Mouse (Mus musculus): ENCODE data around the gene Skiv2l.

The Skiv2l gene

GRCm38 (mm10) chr17:34849722-34850516 is at the start of gene Skiv2l, which contains the start of gene Nelfe:
Skiv2l (minus strand) TSS chr17:34850210.
Nelfe (plus strand) TSS chr17:34850391.
- in situ Hi-C loops (cut with MboI; ENCODE audit: unreplicated experiment in 2 of 2): loop anchor here (10.0 to 25.0 kb wide), 2 partner anchors 135 to 237 kb away; partner anchors contain the start of genes Abhd16a (in 1 of the 2), Lsm2 (in 1 of the 2), Ly6g6d (in 1 of the 2) and Ly6g6e (in 1 of the 2)

- in situ Hi-C loops (cut with MboI; ENCODE audit: unreplicated experiment in 2 of 2): no loop called here
These were observed 49.3 kb upstream of the Skiv2l start for GRCm38 (mm10) chr17:34899053-34899889.

GRCm38 (mm10) chr17:34898706-34899052 is 48.7 kb upstream of the Skiv2l start:
- in situ Hi-C loops (cut with MboI; ENCODE audit: unreplicated experiment in 2 of 2): no loop called here

DNA sequence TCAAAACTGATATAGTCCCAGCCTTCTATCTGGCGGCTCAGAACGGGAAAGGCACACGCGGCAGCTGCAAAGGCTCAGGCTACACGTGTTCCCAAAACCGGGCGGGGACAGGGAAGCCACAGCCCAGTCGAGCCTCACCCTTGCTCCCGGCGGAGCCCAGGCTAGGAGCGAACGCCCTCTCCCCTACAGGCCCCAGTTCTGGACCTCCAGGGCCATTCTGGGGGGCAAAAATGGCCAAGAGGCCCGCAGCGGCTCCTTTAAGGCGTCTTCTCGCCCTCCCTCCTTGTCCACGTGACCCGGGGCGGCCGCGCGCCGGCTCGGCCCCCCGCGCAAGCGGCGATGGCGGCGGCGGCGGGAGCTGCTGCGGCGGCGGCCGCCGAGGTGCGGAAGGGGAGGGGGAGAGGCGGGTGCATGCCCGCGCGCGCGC is 48.2 kb upstream of the Skiv2l start, which contains the start of the genes C2 and Ehmt2:
Gene C2, minus strand, starts transcription at position 106 of the 427 bp plus-strand sequence.
Gene Ehmt2, plus strand, starts transcription at position 310 of the 427 bp plus-strand sequence.
- in situ Hi-C loops (cut with MboI; ENCODE audit: unreplicated experiment in 2 of 2): no loop called here

GRCm38 (mm10) chr17:34897373-34898159 is 47.6 kb upstream of the Skiv2l start:
- in situ Hi-C loops (cut with MboI; ENCODE audit: unreplicated experiment in 2 of 2): no loop called here

DNA sequence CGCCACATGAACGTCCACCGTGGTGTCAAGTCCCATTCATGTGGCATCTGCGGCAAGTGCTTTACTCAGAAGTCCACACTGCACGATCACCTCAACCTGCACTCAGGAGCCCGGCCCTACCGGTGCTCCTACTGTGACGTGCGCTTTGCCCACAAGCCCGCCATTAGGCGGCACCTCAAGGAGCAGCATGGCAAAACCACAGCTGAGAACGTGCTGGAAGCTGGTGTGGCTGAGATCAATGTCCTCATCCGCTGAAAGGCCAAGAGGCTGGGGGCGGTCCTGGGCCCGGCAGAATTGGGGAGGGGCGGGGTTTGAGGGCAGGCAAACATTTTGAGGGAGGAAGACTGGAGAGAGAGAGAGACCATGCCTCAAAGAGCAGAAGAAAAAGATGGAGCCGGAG is 46.4 kb upstream of the Skiv2l start:
- in situ Hi-C loops (cut with MboI; ENCODE audit: unreplicated experiment in 2 of 2): no loop called here

DNA sequence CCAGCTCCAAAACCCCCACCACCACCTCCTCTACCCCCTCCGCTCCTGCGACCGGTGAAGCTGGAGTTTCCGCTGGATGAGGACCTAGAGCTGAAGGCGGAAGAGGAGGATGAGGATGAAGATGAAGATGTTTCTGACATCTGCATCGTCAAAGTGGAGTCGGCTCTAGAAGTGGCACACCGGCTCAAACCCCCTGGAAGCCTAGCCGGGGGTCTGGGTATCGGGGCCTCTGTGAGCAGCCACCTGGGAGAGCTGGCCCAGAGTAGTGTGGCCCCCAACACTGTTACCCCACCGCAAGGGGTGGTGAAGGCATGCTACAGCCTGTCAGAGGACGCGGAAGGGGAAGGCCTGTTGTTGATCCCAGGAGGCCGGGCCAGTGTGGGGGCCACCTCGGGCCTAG is 45.7 kb upstream of the Skiv2l start:
- in situ Hi-C loops (cut with MboI; ENCODE audit: unreplicated experiment in 2 of 2): no loop called here

DNA sequence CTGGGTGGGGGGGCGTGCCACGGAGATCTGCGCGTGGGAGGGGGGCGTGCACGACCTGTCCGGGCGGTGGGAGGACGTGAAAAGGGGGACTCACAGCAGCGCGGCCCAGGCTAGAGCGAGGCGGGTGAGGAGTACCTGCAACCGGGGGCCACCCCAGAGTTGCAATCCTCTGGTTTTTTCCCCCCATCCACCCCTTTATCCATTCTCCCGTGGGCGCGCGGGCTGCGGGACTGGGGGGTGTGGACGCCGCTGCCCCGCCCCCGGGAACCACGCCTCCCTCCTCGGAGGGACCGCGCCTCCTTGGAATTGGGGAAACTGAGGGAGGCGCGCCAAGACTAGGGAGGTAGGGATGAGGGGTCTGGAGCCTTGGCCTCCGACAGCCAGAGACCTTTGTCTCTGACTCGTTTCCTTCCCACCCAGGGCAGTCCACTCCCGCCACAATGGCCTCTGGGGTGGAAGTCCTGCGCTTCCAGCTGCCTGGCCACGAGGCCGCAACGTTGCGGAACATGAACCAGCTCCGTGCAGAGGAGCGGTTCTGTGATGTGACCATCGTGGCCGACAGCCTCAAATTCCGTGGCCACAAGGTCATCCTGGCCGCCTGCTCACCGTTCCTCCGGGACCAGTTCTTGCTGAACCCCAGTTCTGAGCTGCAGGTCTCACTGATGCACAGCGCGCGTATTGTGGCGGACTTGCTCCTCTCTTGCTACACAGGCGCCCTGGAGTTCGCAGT is 45.0 kb upstream of the Skiv2l start:
- in situ Hi-C loops (cut with MboI; ENCODE audit: unreplicated experiment in 2 of 2): no loop called here

DNA sequence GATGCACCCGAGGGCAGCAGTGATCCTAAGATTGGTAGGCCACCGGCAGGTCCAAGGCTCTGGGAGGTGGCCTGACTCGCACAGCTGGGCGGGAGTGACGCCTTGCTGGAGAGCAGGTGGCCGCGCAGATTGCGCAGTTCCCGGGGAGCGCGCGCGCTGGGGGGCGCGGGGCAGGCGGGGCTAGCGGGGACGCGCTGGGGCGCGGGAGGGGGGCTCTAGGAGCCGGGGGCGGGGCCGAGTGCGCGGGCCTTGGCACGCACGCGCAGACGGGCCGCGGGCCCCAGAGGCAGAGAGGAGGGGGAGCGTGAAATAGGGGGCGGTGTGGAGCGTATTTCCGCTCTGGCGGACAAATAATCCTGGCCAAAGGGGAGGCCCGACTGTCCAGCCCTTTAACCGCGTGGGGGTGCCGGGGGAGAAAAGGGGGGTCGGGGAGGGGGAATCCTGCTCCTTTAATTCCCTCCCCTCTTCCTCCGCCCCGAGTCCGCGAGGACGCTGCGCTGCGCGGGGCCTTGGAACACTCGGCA is 44.1 kb upstream of the Skiv2l start:
- in situ Hi-C loops (cut with MboI; ENCODE audit: unreplicated experiment in 2 of 2): no loop called here

DNA sequence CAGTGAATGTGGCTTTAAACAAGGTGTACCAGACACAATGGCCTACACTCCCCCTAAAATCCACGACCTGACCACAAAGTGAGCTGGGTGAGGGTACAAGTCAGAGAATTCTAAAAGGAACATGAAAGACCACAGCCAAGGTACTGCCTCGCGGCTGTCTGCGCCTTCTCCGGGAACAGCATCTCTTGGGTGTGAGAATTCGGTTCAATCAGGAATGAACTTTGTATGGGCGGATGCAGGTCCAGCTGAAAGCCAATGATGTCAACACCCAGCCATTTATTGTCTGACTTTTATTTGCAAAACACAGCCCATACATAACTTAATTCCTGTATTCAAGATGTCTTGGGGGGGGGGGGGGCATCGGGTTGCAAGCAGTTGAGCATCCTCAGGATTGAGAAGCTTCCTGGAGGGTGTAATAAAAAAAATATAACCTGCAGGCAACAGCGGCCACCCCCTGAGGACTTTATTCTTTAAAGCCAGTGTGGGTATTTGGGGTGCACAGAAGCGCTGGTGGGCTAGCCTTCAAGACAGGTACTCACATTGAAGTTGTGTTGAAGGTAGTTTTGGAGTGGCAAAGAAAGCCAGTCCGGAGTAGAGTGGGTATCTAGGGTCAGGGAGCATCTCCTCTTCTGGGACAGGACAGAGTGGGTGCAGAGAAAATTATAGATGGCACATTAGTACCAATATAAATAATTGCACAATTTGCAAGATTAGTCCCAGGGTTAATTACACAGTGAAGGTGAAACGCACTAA is 43.2 kb upstream of the Skiv2l start:
- in situ Hi-C loops (cut with MboI; ENCODE audit: unreplicated experiment in 2 of 2): no loop called here

DNA sequence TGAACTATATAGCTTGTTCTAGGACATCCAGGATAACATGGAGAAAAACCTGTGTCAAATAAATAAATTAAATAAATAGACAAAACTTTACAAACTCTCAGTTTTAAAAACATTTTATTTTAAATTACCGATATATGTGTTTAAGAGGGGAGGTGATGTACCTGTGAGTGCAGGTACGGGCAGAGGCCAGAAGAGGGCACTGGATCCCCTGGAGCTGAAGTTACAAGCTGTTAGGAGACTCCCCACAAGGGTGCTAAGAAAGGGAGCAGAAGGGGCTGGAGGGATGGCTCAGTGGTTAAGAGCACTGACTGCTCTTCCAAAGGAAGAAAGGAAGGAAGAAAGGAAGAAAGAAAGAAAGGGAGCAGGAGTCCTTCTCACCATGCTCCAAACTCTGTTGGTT is 41.4 kb upstream of the Skiv2l start:
- in situ Hi-C loops (cut with MboI; ENCODE audit: unreplicated experiment in 2 of 2): no loop called here

GRCm38 (mm10) chr17:34890074-34890743 is 40.2 kb upstream of the Skiv2l start:
- in situ Hi-C loops (cut with MboI; ENCODE audit: unreplicated experiment in 2 of 2): no loop called here

- in situ Hi-C loops (cut with MboI; ENCODE audit: unreplicated experiment in 2 of 2): no loop called here
These were observed 37.9 kb upstream of the Skiv2l start for GRCm38 (mm10) chr17:34887942-34888341.

DNA sequence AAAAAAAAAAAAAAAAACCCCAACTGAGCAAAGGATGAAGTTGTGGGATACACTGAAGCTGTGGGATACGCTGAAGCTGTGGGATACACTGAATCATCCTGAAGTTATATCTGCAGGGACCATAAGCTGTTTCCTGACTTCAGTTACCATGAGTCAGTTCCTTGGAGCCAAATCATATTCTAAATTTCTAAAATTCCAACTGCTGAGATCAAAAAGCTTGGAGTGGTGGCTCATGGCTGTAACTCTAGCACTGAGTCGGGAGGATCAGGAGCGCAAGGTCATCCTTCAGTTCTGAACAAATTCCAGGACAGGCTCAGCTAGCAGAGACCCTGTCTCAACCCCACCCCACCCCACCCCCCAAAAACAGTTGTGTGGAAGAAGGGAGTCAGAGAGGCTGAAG is 35.6 kb upstream of the Skiv2l start:
- in situ Hi-C loops (cut with MboI; ENCODE audit: unreplicated experiment in 2 of 2): no loop called here

DNA sequence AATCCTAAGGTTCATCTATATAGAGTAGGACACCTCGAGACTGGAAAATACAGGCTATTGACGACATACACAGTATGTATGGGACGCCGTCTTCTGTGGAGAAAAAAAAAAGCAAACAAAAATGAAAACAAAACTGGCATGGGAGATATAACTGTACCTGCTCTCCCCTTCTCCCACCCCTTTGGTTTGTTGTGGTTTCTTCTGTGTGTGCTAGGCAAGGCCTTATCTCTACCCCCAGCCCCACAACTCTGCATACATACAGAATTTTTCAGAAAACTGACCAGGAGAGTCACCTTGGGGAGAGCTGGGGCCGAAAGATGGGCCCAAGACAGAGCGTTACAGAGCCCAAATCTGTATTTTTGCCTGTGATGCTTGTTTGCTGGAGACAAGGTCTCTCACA is 34.7 kb upstream of the Skiv2l start:
- in situ Hi-C loops (cut with MboI; ENCODE audit: unreplicated experiment in 2 of 2): no loop called here

GRCm38 (mm10) chr17:34883332-34883731 is 33.3 kb upstream of the Skiv2l start:
- in situ Hi-C loops (cut with MboI; ENCODE audit: unreplicated experiment in 2 of 2): no loop called here

- in situ Hi-C loops (cut with MboI; ENCODE audit: unreplicated experiment in 2 of 2): no loop called here
These were observed 31.8 kb upstream of the Skiv2l start, which contains the start of gene Gm20547 for GRCm38 (mm10) chr17:34881683-34882310. Gm20547 (minus strand) TSS chr17:34882042.

DNA sequence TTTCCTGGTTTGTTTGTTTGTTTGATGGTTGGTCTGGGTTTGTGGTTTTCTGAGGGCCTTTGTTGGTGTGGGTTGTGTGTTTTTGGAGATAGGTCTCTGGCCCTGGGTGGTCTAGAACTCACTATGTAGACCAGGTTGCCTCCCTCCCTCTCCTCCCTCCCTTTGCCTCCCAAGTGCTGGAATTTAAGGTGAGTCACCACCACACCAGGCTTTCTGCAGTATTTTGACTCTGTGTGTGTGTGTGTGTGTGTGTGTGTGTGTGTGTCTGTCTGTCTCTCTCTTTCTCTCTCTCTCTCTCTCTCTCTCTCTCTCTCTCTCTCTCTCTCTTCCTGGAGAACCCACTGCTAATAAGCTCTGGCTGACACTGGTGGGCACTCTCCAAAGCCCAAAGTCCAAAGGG is 31.2 kb upstream of the Skiv2l start:
- in situ Hi-C loops (cut with MboI; ENCODE audit: unreplicated experiment in 2 of 2): no loop called here
